Mouse (Mus musculus): ENCODE data around the gene Iqcn.

- TF ChIP-seq POLR2A (IDR thresholded peaks at IDR 0.05; ENCODE audit: control insufficient read depth in 1 of 2, insufficient read depth in 1 of 2, low read depth in 1 of 2, low read length in 2 of 2, poor library complexity in 1 of 2) (no peak), MEF2A (IDR thresholded peaks at IDR 0.05; ENCODE audit: extremely low read depth, insufficient replicate concordance, low read depth, low read length, poor library complexity, severe bottlenecking) (no peak), GABPA (IDR thresholded peaks at IDR 0.05; ENCODE audit: low read depth, low read length) (no peak), CTCF (IDR thresholded peaks at IDR 0.05 in 2 of 3, conservative IDR thresholded peaks at IDR 0.05 in 1 of 3; ENCODE audit: control insufficient read depth in 1 of 3, insufficient read depth in 1 of 3, low read depth in 2 of 3, low read length in 3 of 3, poor library complexity in 1 of 3, severe bottlenecking in 1 of 3) (no peak), TCF12 (IDR thresholded peaks at IDR 0.05; ENCODE audit: low read depth, low read length) (peak; percentile 76), ELF1 (IDR thresholded peaks at IDR 0.05; ENCODE audit: low read depth, low read length) (no peak), ZMIZ1 (IDR thresholded peaks at IDR 0.05; ENCODE audit: low read depth, low read length) (no peak), RCOR1 (IDR thresholded peaks at IDR 0.05; ENCODE audit: low read depth, low read length) (peak; percentile 71; the same call in 1 of the 2 replicates)
Observed at GRCm38 (mm10) chr8:70764026-70764425, 60.8 kb downstream of the Iqcn start.
